Mouse (Mus musculus) lung, postnatal 0 days (tissue): Measurements from ENCODE around the gene Cers6.

Experiments
- CTCF ChIP-seq: IDR thresholded peaks from 2 replicates; pipeline ENCODE4 v1.5.1; 2016; ENCODE audit warnings: antibody characterized with exemption, mild to moderate bottlenecking
- EP300 ChIP-seq: IDR thresholded peaks from 2 replicates; pipeline ENCODE4 v1.6.1; 2016; ENCODE audit warnings: antibody characterized with exemption, mild to moderate bottlenecking, control low read depth

- TF ChIP-seq CTCF, result no peak
- no peak for TF ChIP-seq EP300
These were observed 142.8 kb downstream of the Cers6 start for GRCm38 (mm10) chr2:69004001-69004400.
